Mouse (Mus musculus) gastrocnemius, postnatal 25 days (tissue): ENCODE results near the gene Arfgap3. TPM values are rescaled to one million over a fixed set of nuclear protein-coding genes. Genes with fewer than 3 reads are reported as not detected.
A peak's percentile ranks its signal among the peaks of the same experiment; 100 is the strongest.
"Not testable (repeated sequence)": the region's sequence is repeated elsewhere in the genome, so short reads cannot be mapped to it uniquely, and the experiment has no call there.

Source experiments
- DNase-seq: peaks from one replicate; pipeline ENCODE4 v3.0.0; 2022
- total RNA-seq, 2 experiments: library from RNA; stranded (reverse); gene quantifications; 1 replicate in 1 of 2; 2 replicates in 1 of 2; pipeline ENCODE4 v1.2.3; 2021

Arfgap3 gene
- total RNA-seq, 2 experiments from 2014 or later: 5.8 to 9.6 TPM

DNA sequence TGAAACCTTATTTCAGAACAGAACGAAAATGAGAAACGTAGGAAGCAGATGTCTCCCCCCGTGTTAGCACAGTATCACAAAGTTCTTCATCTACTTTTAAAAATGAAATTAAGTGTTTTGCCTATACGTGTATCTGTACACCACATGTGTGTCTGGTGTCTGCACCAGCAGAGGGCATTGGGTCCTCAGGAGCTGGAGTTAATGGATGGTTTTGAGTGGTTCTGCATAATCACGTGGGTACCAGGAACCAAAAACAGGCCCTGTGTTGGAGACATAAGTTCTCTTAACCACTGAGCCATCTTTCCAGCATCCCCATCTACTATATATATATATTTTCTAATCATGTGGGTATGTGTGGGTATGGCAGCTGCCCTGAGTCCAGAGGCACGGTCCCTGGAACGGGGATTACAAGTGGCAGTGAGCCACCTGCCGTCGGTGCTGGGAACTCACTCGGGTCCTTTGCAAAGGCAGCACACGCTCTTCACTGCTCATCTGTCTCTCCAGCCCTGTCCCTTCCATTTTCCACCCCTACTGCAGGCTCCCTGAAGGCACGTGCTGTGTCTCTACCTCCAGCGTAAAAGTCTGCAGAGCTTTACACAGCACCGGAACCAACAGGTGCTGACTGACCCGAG is 4.0 kb downstream of the Arfgap3 start:
- no peak for DNase-seq

DNA sequence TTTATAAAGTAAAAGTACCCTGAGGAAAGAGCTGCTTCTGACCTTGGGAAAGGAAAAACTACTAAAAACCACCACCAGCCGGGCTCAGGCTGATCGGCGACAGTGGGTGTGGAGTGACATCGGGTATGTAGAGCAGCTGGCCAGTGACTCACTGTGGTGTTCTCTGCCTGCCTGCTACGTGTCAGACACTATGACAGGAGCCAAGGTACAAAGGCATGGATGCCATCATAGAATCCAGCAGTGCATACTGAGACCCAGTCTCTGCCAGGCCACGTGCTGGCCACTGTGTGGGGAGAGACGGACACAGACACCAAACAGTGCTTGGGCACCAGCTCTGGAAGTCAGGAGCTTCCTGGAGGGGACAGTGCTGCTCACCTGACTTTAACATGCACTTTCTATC is 5.1 kb downstream of the Arfgap3 start:
- peak; percentile 23 for DNase-seq

DNA sequence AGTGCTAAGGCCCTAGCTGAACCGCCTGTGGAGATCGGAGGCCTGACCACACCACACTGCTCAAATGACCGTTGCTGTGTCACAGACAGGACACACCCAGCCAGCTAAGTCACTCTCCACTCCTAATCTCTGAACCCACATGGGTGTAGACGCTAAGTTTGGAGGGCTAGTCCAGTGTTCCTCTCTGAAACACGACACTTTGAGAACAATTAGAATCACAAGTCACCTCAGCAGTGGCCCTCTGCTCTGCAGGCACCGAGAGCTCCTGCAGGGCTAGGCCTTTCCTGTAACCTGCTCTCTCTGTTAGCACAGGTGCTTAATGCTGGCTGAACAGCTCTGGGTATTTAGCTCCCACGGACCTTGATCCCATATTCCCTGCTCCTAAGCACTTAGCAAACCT is 5.9 kb downstream of the Arfgap3 start:
- peak; percentile 26 for DNase-seq

DNA sequence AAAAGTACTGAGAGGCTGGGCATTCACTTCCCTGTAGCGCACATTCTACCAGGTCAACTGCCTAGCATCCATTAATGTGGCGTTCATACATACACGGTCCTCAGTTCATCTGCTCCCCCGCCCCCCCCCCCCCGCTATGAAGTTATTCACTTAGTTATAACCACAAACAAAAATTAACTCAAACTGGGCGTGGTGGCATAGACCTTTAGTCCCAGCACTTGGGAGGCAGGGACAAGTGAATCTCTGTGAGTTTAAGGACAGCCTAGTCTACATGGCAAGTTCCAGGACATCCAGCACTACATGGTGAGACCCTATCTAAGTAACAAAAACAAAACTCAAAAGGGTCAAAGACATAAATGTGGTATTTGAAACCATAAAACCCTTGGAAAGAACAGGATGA is 11.1 kb downstream of the Arfgap3 start:
- no peak for DNase-seq

DNA sequence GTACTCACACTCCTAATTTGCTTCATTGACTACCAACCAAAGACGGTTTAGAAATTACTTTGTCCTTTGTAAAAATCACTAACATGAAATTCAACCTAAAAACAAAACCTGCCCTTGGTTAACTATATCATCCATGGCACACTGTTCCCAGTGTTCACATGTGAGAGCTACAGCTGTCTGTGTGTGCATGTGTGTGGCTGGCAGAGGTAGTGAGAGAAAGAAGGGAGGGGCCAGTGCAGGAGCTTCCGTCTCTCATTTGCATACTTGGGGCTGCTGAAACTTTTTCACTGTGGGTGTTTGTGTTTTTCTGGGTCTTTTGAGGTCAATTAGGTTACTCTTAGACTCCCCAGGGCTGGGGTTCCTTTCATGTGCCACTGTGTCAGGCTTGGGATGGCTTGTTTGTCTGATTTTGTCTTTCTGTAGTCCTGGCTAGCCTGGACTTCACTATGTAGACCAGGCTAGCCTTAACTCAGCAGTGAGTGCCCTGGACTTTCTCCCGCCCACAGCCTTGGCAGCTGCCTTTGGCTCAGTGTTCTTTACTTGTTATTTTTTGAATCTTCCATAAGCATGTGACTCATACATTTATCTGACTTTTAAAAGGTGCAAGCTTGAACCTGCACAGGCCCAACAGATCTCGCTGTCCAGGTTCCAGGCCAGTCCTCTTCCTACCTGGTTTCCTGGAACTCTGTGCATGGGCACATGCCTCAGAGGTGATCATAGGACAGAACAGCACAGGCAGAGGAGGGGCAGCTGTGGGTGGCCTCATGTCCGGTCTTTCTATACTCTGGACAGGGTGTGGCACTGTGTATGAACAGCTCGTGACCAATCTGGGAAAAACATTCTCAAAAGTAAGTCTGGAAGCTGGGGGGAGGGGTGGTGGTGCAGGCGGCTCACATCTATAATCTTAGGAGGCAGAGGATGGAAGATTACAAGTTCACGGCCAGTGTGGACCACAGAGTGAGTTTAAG is 11.9 kb downstream of the Arfgap3 start:
- no peak for DNase-seq

DNA sequence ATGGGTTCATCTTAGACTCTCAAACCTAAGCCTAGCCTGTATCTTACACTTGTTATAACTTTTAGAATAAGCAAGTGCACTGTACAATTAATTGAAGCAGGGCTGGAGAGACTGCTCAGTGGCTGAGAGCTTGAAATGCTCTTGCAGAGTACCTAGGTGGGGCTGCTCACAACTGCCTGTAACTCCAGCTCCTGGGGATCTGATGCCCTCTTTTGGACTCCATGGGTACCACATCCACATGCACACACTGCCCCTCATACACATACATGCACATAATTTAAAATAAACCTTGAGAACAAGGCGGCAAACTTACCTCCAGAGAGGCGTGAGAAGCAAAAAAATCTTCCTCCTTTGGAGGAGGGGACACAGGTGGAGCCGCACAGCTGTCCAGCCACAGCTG is 17.7 kb downstream of the Arfgap3 start:
- no peak for DNase-seq

DNA sequence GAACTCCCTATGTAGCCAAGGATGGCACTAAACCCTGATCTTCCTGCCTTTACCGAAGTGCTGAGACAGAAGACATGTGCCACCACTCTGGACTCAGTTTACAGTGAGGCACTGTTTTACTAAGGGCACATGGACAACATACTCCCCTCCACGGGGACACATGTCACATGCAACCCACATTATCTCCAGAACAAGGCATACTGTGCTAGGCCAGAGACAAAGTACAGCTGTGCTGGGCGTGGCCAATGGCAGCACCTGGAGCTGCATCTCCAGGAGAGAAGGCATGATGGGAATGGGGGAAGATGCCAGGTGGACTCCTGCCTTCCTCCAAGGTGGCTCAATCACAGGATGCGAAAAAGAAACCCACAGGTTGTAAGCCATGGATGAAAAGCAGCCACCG is 21.1 kb downstream of the Arfgap3 start:
- DNase-seq: no peak

DNA sequence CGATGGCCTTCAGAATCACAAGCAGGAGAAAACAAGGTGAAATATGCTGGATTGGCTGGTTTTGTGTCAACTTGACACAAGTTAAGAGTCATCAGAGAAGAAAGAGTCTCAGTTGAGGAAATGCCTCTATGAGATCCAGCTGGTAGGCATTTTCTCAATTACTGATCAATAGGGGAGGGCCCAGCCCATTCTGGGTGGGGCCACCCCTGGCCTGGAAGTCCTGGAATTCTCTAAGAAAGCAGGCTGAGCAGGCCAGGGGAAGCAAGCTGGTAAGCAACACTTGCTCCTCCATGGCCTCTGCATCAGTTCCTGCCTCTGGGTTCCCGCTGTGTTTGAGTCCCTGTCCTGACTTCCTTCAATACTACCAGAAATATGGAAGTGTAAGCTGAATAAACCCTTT is 27.0 kb downstream of the Arfgap3 start:
- no peak for DNase-seq

DNA sequence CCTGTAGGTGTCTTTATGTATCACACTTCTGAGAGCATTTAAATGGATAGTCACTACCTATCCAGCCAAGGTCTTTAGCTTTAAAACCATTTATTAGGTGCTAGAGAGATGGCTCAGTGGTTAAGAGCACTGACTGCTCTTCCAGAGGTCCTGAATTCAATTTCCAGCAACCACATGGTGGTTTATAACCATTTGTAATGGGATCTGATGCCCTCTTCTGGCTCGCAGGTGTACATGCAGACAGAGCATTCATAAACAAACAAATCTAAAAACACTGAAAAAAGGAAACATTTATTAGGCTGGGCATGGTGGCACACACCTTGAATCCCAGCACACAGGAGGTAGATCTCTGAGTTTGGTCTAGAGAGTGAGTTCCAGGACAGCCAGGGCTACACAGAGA is 35.1 kb downstream of the Arfgap3 start:
- no peak for DNase-seq

DNA sequence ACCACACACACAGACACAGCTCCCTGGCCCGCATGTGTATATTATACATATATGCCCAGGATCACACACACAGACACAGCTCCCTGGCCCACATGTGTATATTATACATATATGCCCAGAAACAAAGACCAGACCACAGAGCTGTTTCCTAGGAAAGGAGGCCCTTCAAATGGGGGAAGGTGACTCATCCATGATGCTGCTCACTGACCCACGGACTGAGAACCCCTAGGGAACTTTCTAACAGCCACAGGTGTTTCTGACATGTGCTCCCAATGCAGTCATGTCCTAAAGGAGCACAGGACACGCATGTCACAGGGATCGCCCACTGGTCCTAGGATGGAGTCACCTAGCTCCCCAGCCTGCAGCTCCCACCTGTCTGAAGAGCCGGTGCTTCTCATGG is 40.2 kb downstream of the Arfgap3 start:
- DNase-seq: no peak

DNA sequence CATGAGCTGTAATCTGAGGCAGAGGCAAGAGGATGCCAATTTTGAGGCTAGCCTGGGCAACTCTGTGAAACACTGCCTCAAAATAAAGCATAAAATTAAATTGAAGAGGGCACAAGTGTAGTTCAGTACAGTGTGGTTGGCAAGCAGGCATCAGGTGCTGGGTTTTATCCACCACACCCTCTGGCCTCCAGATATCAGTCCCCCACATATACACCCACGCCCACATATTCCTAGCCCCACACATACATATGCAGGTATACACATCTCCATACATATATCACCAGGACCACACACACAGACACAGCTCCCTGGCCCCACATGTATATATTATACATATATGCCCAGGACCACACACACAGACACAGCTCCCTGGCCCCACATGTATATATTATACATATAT is 41.3 kb downstream of the Arfgap3 start:
- DNase-seq: not testable (repeated sequence)

DNA sequence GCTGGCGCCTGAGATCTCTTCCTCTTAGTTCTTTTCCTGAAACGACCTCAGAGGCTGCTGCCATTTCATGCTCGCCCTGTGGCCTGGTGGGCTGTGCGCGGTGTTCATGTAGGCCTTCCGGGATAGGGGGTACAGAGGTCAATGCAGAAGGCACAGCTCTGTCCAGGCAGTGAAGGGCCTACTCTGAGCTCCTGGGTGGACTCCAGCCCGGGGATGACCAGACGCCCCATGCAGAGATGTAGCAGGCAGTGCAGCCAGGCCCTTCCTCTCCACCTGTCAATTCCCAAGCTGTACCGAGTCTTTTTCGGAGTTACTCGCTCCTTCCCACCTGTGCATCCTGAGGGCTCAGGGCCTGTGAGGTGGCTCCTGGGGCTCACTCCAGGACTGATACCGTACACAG is 43.9 kb downstream of the Arfgap3 start:
- no peak for DNase-seq

DNA sequence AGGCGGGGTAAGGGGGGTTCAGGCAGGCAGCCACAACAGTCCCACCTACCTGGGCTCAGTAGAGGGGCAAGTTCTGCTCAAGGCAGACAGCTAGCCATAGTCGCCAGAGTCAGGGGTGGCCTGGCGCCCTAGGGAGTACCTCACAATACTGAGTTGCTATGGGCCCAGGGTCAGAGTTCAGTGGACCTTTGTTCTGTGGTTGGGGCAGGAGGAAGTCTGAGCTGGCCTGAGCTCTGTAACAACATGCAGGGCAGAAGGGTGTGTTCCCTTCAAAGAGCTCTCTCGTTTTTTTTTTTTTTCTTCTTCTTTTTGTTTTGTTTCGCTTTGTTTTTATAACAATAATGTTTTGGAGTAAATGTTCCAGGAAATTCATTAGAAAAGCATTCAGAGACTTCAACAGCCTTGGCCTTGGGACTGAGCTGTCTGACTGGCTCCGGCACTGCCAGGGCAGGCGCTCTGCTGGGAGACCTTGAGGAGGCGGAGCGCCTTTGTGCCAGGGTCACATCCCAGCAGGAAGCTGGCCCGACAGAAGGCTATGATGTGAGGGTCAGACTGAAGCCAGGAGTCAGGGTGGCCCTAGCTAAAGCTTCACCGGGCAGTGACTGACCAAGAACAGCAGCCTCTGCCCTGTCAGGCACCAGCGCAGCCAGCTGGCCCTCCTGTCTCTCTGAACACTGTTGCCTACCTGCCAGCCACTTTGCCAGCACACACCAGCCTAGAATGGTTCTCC is 44.7 kb downstream of the Arfgap3 start:
- peak; percentile 48 for DNase-seq

DNA sequence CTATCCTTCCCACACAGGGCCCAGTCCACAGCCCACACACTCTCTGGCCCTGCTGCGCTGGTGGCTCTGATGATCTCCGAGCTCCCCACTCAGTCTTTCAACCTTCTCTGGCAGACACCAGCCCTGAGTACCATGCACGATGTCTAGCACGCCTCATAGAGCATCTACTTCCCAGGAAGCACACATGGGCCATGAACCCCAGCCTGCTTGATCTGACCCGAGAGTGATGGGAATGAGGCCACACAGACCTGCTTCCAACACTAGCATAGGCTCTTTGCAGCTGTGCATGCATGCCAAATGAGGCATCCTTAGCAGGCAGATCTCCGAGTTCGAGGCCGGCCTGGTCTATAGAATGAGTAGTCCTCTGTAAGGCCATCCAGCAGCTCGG is 45.2 kb downstream of the Arfgap3 start:
- DNase-seq: no peak

DNA sequence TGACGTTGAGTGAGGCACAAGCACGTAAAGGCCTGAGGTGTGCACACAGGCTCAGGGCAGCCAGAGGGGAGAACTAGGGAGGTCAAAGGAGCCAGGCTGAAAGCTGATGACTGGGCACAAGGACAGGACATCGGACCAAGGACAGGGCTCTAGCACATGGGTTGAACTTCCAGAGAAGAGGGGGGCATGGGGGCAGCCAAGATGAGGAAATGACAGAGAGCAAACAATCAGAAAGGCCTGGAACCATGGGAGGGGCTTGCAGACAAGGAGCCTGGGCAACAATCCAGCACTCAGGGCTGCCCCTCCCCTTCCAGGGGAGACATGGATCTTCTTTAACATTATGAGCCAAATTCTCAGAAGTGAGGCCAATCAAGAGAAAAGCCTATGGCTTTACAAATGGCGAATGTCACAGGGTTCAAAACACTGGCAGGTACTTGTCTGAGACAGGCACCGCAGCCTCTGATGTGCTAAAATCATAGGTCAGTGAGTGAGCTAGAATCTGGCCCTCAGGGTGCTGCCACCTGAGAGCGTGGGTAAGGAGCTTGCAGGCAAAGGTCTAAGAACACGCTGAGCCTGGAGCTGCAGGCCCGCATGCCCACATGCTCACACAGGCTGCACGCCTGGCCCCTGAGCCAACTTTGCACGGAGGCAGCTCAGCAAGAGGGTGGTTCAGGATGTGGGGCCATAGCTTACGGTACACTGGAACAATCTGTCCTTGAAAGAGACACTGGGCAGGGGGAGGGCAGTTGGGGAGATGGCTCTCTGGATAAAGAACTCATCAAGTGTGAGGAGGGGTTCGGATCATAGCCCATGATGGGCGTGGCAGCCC is 46.2 kb downstream of the Arfgap3 start:
- DNase-seq: peak; percentile 32

DNA sequence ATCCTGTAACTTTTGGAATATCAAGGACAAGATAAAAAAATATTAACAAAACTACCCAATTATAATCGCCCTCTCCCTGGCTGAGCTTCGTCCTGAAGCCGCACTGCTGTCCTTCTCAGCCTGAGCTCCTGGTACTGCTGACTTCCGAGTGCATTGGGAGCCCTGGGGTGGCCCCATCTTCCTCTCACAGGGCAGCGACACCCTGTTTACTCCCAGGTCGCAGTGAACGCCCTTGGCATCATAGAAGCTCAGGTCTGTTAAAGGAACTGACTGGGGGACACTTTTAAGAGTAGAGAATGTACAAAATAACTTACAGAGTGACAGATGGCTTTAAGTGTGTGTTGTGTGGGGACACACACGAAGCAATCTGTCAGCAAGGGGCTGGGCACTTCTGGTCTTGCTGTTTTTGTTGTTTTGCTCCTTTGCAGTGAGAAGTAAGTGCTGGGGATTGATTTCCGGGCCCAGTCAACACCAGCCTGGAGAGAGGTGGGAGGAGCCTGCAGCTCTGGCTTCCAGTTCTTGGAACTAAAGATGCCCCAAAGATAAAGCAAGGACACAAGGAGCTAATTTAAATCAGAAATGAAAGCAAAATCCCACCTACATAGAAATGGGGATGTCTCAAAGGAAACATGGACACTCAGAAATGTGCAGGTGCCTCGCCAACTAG is 50.0 kb downstream of the Arfgap3 start:
- DNase-seq: no peak

DNA sequence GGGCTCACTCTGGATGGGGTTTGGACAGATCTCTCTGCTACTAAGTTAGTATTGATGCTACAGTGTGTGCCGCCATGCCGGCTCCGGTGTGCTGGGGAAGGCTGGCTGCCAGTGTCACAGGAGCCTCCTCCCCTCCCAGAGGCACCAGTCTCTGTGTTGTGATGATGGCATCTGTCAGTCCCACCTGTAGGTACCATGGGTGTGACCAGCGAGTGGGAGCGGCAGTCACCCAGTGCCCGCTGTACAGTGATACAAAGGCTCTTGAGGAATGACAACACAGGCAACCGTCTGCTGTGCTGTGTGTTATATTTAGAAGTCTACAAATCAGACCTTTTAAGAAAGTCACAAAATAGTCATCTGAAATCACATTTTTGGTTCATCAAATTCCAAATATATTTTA is 50.6 kb downstream of the Arfgap3 start:
- DNase-seq: no peak

DNA sequence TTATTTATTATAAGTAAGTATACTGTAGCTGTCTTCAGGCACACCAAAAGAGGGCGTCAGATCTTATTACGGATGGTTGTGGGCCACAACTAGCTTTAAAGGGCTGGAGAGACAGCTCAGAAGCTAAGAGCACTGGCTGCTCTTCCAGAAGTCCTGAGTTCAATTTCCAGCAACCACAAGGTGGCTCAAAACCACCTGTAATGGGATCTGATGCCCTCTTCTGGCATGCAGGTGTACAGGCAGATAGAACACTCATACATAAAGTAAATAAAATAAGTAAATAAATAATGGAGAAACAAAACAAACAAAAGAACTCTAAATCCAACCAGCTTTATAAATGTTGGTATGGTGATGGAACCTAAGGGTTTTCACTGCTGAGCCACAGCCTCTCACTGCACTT is 51.2 kb downstream of the Arfgap3 start:
- no peak for DNase-seq

DNA sequence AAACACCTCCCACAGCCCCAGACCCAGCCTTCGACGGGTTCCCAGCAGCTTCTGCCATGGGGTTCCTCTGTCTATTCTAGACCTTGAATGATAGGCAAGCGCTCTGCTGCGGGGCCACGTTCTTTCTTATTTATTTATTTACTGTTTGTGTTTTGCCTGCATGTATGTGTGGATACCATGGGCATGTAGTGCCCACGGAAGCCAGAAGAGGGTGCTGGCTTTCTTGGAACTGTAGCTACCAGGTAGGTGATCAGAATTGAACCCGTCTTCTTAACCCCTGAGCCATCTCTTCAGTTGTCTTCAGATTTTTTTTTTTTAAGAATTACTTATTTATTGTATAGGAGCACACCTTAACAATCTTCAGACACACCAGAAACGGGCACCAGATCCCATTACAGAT is 51.7 kb downstream of the Arfgap3 start:
- DNase-seq: no peak

DNA sequence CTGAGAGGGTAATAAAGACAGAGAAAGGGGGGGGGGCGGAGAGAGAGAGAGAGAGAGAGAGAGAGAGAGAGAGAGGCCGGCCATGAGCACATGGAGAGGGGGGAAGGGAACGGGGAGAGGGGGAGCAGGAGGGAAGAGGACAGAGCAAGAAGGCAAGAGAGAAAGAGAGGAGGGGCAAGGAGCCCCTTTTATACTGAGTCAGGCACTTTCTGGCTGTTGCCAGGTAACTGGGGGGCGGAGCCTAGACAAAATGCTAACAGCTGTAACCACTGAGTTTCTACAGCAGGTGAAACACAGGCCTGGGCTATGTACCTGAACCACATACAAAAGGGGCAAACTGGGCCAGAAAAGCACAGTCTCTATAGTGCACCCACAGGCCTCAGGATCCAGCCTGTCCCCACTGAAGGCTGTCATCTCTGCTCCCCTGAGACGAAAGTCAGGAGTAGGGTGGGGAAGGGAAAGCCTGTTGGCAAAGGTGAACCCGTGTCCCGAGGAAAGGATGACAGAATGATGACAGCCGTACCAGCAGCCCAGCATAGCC is 53.2 kb downstream of the Arfgap3 start:
- DNase-seq: no peak

DNA sequence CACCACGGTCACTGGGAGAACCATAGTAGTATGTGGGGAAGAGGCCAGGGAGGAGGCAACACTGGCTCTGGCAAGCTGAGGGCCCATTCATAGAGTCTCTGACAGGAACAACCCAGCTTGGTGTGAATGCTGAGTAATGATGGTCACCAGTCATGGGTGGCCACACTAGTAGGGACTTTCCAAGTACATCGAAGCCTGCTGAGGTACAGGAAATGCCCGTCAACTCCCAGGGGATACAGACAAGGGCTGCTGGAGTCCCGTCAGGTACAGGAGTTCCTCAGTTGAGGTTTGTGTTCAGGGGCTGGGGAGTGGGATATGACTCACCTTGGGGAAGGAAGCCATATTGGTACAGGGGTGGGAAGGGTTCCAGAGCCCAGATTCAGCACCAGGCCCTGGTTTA is 54.0 kb downstream of the Arfgap3 start:
- DNase-seq: no peak
